Mouse (Mus musculus) spleen, postnatal 14 days (tissue): ENCODE measurements around the gene 4933424G06Rik.
"Not testable (repeated sequence)": the region's sequence is repeated elsewhere in the genome, so short reads cannot be mapped to it uniquely, and the experiment has no call there.

Experiments
- DNase-seq, 2 experiments: peaks; one replicate each; pipeline ENCODE4 v3.0.0; 2021 to 2022; ENCODE audit warnings: low spot score in 2 of 2

Gene 4933424G06Rik

GRCm38 (mm10) chr1:36709854-36710280 is at the start of gene 4933424G06Rik:
Gene 4933424G06Rik (plus strand): TSS chr1:36710149.
- peak; percentile 93 to 96 for DNase-seq

- no peak for DNase-seq
Observed at GRCm38 (mm10) chr1:36664457-36664856, 45.5 kb upstream of the 4933424G06Rik start.

GRCm38 (mm10) chr1:36665165-36665723 is 44.7 kb upstream of the 4933424G06Rik start:
- DNase-seq, result no peak

GRCm38 (mm10) chr1:36665934-36666333 is 44.0 kb upstream of the 4933424G06Rik start:
- no peak for DNase-seq

DNA sequence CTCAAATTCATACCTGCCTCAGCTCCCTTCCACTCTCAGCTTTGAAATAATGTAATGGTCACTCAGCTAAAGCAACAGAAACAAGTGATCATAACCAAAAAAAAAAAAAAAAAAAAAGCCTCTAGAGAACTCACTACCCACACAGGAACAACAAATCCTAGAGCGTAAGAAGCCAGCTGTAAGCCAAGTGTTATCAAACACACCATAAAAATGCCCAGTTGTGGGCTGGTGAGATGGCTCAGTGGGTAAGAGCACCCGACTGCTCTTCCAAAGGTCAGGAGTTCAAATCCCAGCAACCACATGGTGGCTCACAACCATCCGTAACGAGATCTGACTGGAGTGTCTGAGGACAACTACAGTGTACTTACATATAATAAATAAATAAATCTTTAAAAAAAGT is 41.9 kb upstream of the 4933424G06Rik start:
- DNase-seq, result not testable (repeated sequence)

- no peak for DNase-seq
Observed at GRCm38 (mm10) chr1:36670256-36670655, 39.7 kb upstream of the 4933424G06Rik start.

- no peak for DNase-seq
Observed at GRCm38 (mm10) chr1:36671260-36671659, 38.7 kb upstream of the 4933424G06Rik start.

- DNase-seq, result no peak
Observed at GRCm38 (mm10) chr1:36672648-36673350, 37.1 kb upstream of the 4933424G06Rik start.

DNA sequence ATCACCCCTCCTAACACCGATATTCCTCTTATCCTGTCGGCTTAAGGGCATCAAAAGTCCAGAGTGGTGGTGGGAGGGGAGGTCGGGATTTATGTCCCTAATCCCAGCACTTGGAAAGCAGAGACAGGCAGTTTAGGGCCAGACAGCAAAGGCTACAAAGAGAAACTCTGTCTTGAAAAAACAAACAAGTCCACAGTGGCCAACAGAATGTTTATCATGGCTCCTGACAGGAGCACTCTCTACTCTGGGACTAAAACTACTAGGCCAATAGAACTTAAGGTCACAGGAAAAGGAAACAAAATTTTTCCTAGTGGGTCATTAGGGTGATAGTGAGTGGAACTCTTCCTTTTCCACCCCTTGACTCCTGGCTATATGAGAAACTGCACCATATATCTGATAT is 35.0 kb upstream of the 4933424G06Rik start:
- DNase-seq, result no peak

DNA sequence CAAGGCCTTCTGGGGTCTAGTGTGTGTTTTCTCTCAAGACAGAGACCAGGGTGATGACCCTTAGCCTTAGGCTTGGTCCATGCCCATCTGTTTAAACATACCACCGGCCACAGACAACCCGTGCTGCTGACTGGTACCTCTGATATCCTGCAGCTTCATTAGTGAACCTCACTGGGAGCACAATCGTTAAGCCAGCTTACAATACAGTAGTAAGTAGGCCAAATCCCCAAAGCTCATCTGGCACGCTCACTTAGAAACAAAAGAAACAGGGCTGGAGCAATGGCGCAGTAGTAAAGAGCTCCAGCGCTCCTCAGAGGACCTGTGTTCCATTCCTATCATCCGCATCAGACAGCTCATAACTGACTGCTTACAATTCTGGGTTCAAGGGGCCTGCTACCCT is 29.1 kb upstream of the 4933424G06Rik start:
- DNase-seq, result no peak

GRCm38 (mm10) chr1:36682620-36683355 is 27.2 kb upstream of the 4933424G06Rik start, which contains the start of gene Fam178b:
Gene Fam178b (minus strand): TSS chr1:36683183.
- DNase-seq, result no peak

GRCm38 (mm10) chr1:36683810-36684467 is 26.0 kb upstream of the 4933424G06Rik start:
- peak; percentile 35 to 51 for DNase-seq

GRCm38 (mm10) chr1:36690671-36691235 is 19.2 kb upstream of the 4933424G06Rik start:
- DNase-seq, result no peak

DNA sequence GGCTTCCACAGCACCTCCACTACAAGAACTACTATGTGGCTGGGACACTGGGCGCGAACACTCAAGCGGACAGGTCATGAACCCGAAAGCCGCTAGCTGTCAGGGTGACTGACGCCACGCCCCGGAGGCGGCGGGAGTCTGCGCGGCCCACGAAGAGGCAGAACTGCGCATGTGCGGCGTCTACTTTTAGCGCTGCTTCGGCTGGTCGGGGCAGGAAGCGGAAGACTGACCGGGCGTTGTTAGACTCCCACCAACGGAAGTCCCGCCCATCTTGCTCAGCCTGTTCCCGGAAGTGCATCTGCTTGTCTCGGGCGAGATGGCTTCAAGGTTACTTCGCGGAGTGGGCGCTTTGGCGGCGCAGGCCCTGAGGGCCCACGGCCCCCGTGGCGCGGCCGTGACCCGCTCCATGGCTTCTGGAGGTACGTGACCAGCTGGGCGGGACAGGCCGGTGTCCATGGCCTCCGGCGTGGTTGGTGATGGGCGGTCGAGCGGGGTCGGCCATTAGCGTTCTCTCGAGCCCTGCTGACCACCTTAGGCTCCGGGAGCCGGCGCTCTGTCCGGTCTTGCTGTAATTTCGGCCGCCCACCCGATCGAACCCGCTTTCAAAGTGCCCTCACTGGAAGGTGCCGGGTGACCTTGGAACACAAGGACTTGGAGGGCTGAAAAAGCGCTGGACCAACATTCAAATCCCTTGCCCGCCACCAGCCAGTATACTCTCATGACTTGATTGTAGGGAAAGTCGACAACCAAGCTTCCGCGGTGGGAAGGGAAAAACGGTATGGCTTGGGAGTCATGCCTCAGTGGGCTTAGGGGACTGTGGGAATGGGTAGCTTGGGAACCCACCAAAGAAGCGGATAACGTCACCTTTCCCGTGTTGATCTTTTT is 18.4 kb upstream of the 4933424G06Rik start, which contains the start of gene Cox5b:
Gene Cox5b, plus strand, starts transcription at position 179 of the 885 bp plus-strand sequence.
- DNase-seq, result peak; percentile 93 to 95

GRCm38 (mm10) chr1:36694871-36695270 is 15.1 kb upstream of the 4933424G06Rik start:
- no peak for DNase-seq

DNA sequence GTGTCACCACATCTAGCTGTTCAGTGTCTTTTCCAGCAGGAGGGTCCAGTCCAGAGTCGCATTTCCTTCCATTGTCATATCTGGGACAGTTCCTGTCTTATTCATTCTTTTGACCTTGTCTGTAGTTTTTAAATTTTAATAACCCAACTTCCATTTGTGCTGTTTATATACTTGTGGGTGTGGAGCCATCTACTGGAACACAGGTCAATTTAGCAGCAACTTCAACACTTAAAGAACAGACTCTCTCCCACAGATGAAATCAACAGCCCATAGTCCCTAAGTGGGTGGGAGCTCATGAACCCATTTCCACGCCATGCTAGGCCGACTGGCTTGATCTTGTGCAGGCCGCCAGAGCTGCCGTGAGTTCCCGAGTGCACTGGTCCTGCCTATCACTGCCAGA is 13.5 kb upstream of the 4933424G06Rik start:
- no peak for DNase-seq

GRCm38 (mm10) chr1:36697030-36697429 is 12.9 kb upstream of the 4933424G06Rik start:
- DNase-seq, result no peak

GRCm38 (mm10) chr1:36707166-36707565 is 2.8 kb upstream of the 4933424G06Rik start:
- DNase-seq, result no peak

DNA sequence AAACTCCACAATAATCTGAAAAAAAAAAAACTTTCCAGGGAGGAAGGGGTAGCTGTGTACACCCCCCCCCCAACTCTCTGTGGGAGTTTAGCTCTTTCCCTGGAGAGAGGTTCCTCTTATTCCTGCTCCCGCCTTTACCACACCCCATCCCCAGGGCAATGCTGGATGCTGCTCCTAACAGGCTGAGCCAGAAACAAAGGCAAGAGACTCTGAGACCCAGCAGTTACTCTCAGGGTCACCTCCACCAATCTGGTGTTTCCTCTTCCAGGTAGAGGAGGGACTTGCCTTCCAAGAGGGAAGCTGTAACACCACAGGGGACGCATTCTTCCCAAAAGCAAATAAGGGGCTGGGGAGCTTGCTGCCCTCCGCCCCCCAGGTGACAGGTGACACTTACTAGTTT is 2.2 kb upstream of the 4933424G06Rik start:
- DNase-seq, result no peak

DNA sequence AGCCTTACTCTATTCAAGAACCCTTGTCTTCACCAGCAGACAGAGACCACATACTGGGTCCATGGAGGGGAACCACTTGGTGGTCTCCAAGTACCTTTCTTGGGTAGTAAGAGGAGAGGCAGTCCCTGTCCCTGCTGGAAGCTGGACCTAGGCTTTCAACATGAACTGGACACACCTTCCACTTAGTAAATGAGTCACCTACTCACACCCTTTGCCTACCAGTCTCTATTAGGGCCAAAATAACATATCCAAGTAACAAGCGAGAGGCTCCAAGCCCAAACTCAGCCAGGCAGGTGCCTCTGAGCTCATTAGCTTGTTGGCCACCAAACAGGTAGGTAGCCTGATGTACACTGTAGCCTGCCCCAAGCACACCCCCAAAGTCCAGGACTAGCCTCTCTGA is 1.3 kb upstream of the 4933424G06Rik start:
- DNase-seq, result no peak
